Mouse (Mus musculus) hindbrain, embryonic 16.5 days (tissue): ENCODE measurements around the gene Best3. TPM values are rescaled to one million over a fixed set of nuclear protein-coding genes. Genes with fewer than 3 reads are reported as not detected.

Experiments used
- ATAC-seq: fragments of 200-750 bp; cut with Nextera tagmentation; 2 replicates; pipeline ENCODE4 v1.8.0; 2017; ENCODE audit warnings: moderate TSS enrichment, moderate library complexity
- H3K27ac ChIP-seq: fragments of 300-500 bp; sonication (generic); 2 replicates; pipeline ENCODE4 v1.5.1; 2014; ENCODE audit warnings: low read depth, mild to moderate bottlenecking, control low read depth, low read length, moderate library complexity
- H3K27me3 ChIP-seq: fragments of 300-500 bp; sonication (generic); replicated peaks from 2 replicates; pipeline ENCODE4 v1.6.1; 2014; ENCODE audit warnings: low read length; ENCODE audit not compliant: control insufficient read depth, insufficient read depth
- H3K36me3 ChIP-seq: fragments of 300-500 bp; sonication (generic); 2 replicates; pipeline ENCODE4 v1.6.1; 2014; ENCODE audit warnings: mild to moderate bottlenecking, low read length, moderate library complexity, mixed read lengths; ENCODE audit not compliant: control insufficient read depth, insufficient read depth
- H3K4me1 ChIP-seq: fragments of 300-500 bp; sonication (generic); 2 replicates; pipeline ENCODE4 v1.6.1; 2014; ENCODE audit warnings: low read depth, low read length; ENCODE audit not compliant: control insufficient read depth, insufficient read depth
- H3K4me2 ChIP-seq: fragments of 300-500 bp; sonication (generic); 2 replicates; pipeline ENCODE4 v1.6.1; 2014; ENCODE audit warnings: mild to moderate bottlenecking, low read length, control low read depth, moderate library complexity
- H3K4me3 ChIP-seq: fragments of 300-500 bp; sonication (generic); 2 replicates; pipeline ENCODE4 v1.5.1; 2014; ENCODE audit warnings: mild to moderate bottlenecking, low read length, control low read depth, moderate library complexity
- H3K9ac ChIP-seq: fragments of 300-500 bp; sonication (generic); 2 replicates; pipeline ENCODE4 v1.6.1; 2014; ENCODE audit warnings: low read depth, mild to moderate bottlenecking, control low read depth, low read length, moderate library complexity
- H3K9me3 ChIP-seq: fragments of 300-500 bp; sonication (generic); 2 replicates; pipeline ENCODE4 v1.6.1; 2014; ENCODE audit warnings: mild to moderate bottlenecking, low read length, moderate library complexity; ENCODE audit not compliant: control insufficient read depth
- WGBS: fragments of 180-500 bp; shearing (Covaris S2); extraction: QIAGEN DNeasy Blood & Tissue Kit; methylation state at CpG from one replicate; pipeline ENCODE4 v1.1.7; 2014; 5-methylcytosine and 5-hydroxymethylcytosine counted together
- polyA plus RNA-seq: library from polyadenylated mRNA; unstranded; fragments of >200 nt; fragmentation: Nextera tagmentation; extraction: Ambion mirVana; gene quantifications from 2 replicates; pipeline ENCODE4 v1.2.1, GENCODE M21; 2015

The Best3 gene
- polyA plus RNA-seq: 0.15 and 0.16 TPM in 2 replicates

- Histone ChIP-seq H3K9ac (no peak within 1 kb of the TSS), H3K27me3 (no peaks in the 10 kb centered on the region), H3K36me3 (no peaks in the 10 kb centered on the region), H3K4me3 (no peak within 1 kb of the TSS), H3K27ac (no peak within 1 kb of the TSS), H3K4me2 (no peak within 1 kb of the TSS), H3K4me1 (peaks cover 6% of the 10 kb centered on the region; the same call in 1 of the 2 replicates), H3K9me3 (no peaks in the 10 kb centered on the region)
- 40% methylated on average over 21 of the region's 21 CpGs for WGBS
- ATAC-seq: peak; percentile 14; the same call in 1 of the 2 replicates
Measured at GRCm38 (mm10) chr10:116986264-116987082, at the start of gene Best3. Gene Best3 (plus strand): TSS chr10:116986314.

DNA sequence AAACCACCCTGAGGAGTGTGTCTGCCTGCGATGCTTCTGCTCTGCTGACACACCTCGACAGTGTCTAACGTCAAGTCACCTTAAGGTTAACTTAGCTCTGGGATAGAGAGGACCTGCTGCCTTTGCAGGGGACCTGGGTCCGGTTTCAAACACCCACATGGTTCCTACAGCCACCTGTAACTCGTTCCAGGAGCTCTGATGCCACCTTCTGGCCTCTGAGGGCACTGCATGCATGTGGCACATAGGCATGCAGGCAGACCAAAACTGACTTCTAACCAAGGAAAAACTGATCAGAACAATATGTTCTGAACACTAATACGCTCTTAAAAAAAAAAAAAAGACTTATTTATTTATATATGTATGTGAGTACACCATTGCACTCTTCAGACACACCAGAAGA, 43.1 kb upstream of the Best3 start:
- no peaks in the 10 kb centered on the region for H3K27me3 ChIP-seq
- no peaks in the 10 kb centered on the region for H3K4me1 ChIP-seq
- H3K4me2 ChIP-seq: no peak overlapping the region
- no peak overlapping the region for H3K4me3 ChIP-seq
- peaks cover 15% of the 10 kb centered on the region for H3K36me3 ChIP-seq
- no peak for ATAC-seq
- no peak overlapping the region for H3K9ac ChIP-seq
- H3K9me3 ChIP-seq: no peaks in the 10 kb centered on the region
- H3K27ac ChIP-seq: no peak overlapping the region
- WGBS: 94% methylated on average over 6 of the region's 6 CpGs

GRCm38 (mm10) chr10:116944144-116944543, 42.0 kb upstream of the Best3 start:
- Histone ChIP-seq H3K4me1 (peaks cover 9% of the 10 kb centered on the region), H3K9ac (no peak overlapping the region), H3K27ac (no peak overlapping the region), H3K4me3 (no peak overlapping the region), H3K4me2 (no peak overlapping the region), H3K27me3 (no peaks in the 10 kb centered on the region), H3K9me3 (no peaks in the 10 kb centered on the region), H3K36me3 (peaks cover 6% of the 10 kb centered on the region; the same call in 1 of the 2 replicates)
- 88% methylated on average over 3 of the region's 3 CpGs for WGBS
- ATAC-seq: no peak

DNA sequence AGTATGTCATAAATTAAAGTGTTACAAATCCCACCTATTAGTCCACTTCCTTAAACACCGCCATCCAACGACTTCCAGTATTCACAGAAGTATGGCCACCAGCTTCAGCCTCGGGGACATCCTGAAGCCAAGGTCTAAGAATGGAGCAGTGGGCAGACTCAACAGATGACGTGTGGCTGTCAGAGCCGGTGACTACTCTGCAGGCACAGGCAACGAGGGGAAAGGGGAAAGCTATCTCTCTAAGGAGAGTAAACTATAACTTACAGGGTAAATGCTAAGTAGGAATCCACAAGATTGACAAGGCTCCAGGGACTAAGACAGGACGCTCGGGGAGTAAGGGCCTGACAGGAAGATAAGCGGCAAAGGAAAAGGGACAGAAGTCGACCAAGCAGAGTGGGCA, 41.2 kb upstream of the Best3 start:
- no peaks in the 10 kb centered on the region for H3K9me3 ChIP-seq
- no peak overlapping the region for H3K9ac ChIP-seq
- H3K27me3 ChIP-seq: no peaks in the 10 kb centered on the region
- 68% methylated on average over 10 of the region's 10 CpGs for WGBS
- no peak overlapping the region for H3K27ac ChIP-seq
- H3K4me1 ChIP-seq: peaks cover 10% of the 10 kb centered on the region
- H3K36me3 ChIP-seq: peaks cover 5% of the 10 kb centered on the region; the same call in 1 of the 2 replicates
- no peak for ATAC-seq
- H3K4me3 ChIP-seq: no peak overlapping the region
- H3K4me2 ChIP-seq: no peak overlapping the region

DNA sequence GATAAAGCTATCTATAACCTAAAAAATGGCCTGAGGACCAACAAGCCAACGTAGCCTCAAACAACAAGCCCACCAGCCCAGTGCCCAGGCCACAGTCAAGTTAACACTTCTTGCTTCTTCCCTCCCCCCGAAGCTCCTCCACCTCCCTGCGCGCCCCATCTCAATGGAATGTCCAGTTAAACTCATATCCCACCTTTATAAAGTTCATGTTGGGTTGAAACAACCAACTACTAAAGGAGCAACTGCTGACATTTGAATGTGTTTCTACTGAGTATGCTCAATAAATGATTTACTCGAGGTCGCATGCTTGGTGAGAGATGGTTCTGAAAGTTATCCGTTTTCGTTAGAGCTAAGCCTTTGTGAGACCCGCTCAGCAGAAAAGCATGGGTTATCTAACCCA, 37.7 kb upstream of the Best3 start:
- WGBS: 67% methylated on average over 9 of the region's 9 CpGs
- no peaks in the 10 kb centered on the region for H3K27me3 ChIP-seq
- H3K4me1 ChIP-seq: peaks cover 10% of the 10 kb centered on the region
- no peaks in the 10 kb centered on the region for H3K36me3 ChIP-seq
- no peak for ATAC-seq
- H3K27ac ChIP-seq: no peak overlapping the region
- no peak overlapping the region for H3K9ac ChIP-seq
- peak overlapping the region; percentile 89; the same call in 1 of the 2 replicates for H3K4me3 ChIP-seq
- H3K9me3 ChIP-seq: no peaks in the 10 kb centered on the region
- H3K4me2 ChIP-seq: peak overlapping the region; percentile 69

DNA sequence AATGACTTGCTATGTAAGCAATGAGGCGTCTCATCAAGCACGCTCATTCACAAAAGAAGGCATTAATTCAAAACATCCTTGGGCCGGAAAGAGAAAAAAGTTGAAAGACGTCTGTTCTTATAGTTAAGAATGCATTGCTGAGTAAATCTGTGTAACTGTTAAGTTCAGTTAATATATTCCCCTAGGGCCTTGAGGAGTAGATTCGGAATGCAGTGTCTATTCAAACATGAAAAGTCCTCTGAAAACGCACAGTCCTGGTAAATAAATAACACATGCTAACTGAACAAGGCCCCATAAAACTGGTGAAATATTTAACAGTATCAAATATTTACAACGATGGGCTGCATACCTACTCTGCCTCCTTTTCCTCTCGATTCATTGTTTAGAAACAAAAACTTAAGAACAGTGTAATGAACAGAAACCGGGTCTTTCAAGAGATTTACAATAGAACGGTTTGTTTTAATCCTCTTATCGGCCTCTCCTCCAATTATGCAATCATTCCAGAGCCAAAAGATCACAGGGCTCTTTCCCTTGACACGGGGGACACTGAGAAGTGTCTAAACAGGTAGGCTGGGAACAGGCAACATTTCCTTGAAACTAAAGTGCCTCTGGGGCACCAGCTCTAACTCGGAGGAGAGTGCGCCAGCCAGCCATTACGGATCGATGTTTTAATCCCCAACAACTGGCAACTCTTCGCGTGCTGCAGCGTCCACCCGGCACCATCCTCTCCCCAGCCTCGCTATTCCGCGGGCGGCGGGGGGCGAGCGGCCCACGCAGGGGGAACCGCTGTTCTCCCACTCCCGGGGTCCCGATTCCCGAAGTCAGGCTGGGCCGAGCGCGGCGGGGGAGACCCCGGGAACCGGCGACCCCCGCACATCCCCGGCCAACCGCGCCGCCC, 36.8 kb upstream of the Best3 start:
- peak overlapping the region; percentile 89 for H3K4me3 ChIP-seq
- no peaks in the 10 kb centered on the region for H3K9me3 ChIP-seq
- peak overlapping the region; percentile 87 for H3K27ac ChIP-seq
- peak; percentile 29 for ATAC-seq
- H3K4me2 ChIP-seq: peak overlapping the region; percentile 69
- H3K36me3 ChIP-seq: no peaks in the 10 kb centered on the region
- peak overlapping the region; percentile 85 for H3K9ac ChIP-seq
- under 1% methylated on average over 40 of the region's 44 CpGs for WGBS
- no peaks in the 10 kb centered on the region for H3K27me3 ChIP-seq
- peaks cover 10% of the 10 kb centered on the region for H3K4me1 ChIP-seq

GRCm38 (mm10) chr10:116950009-116950769, 35.9 kb upstream of the Best3 start, which contains the start of gene Rab3ip:
Gene Rab3ip (minus strand): TSS chr10:116950769.
- Histone ChIP-seq H3K27ac (peak within 1 kb of the TSS; percentile 87), H3K4me3 (peak within 1 kb of the TSS; percentile 89), H3K9ac (peak within 1 kb of the TSS; percentile 85), H3K4me1 (peaks cover 10% of the 10 kb centered on the region), H3K4me2 (peak within 1 kb of the TSS; percentile 69), H3K9me3 (no peaks in the 10 kb centered on the region), H3K27me3 (no peaks in the 10 kb centered on the region), H3K36me3 (no peaks in the 10 kb centered on the region)
- peak; percentile 94 for ATAC-seq
- under 1% methylated on average over 64 of the region's 103 CpGs for WGBS

- H3K9ac ChIP-seq: no peak overlapping the region; the same call in 1 of the 2 replicates
- H3K9me3 ChIP-seq: no peaks in the 10 kb centered on the region
- ATAC-seq: no peak
Measured at GRCm38 (mm10) chr10:116950886-116951285, 35.2 kb upstream of the Best3 start.

More at GRCm38 (mm10) chr10:116950886-116951285, 35.2 kb upstream of the Best3 start:
- Histone ChIP-seq H3K4me1 (peaks cover 10% of the 10 kb centered on the region), H3K4me3 (peak overlapping the region; percentile 89), H3K27me3 (no peaks in the 10 kb centered on the region), H3K36me3 (no peaks in the 10 kb centered on the region), H3K27ac (no peak overlapping the region), H3K4me2 (peak overlapping the region; percentile 69)
- 24% methylated on average over 5 of the region's 5 CpGs for WGBS
